Mouse (Mus musculus) MEL (cell line): ENCODE data around the gene Tmem181a. TPM values are rescaled to one million over a fixed set of nuclear protein-coding genes. Genes with fewer than 3 reads are reported as not detected.
"Not testable (repeated sequence)": the region's sequence is repeated elsewhere in the genome, so short reads cannot be mapped to it uniquely, and the experiment has no call there.

Experiments used
- DNase-seq: peaks from one replicate; pipeline ENCODE4 v3.0.0; 2011; ENCODE audit warnings: low read depth, low spot score
- H3K27ac ChIP-seq: 2 replicates; pipeline ENCODE4 v1.5.1; 2012; ENCODE audit warnings: low read depth, mild to moderate bottlenecking, control low read depth, low read length, moderate library complexity; ENCODE audit not compliant: control insufficient read depth
- H3K27me3 ChIP-seq, 2 experiments: fragments of 150-350 bp in 1 of 2; sonication (generic) in 1 of 2; 2 replicates each; pipeline ENCODE4 v1.6.1; 2012; ENCODE audit warnings: low read length in 2 of 2, mild to moderate bottlenecking in 2 of 2, improper control_type of control experiment in 1 of 2, moderate library complexity in 1 of 2; ENCODE audit not compliant: insufficient read depth in 2 of 2, control insufficient read depth in 1 of 2
- H3K36me3 ChIP-seq, 2 experiments: 2 replicates each; pipeline ENCODE4 v1.6.1; 2012 to 2014; ENCODE audit warnings: low read length in 2 of 2, improper control_type of control experiment in 1 of 2, inconsistent platforms in 1 of 2, mild to moderate bottlenecking in 1 of 2; ENCODE audit not compliant: insufficient read depth in 2 of 2, control insufficient read depth in 1 of 2
- H3K4me1 ChIP-seq, 2 experiments: fragments of 150-350 bp in 1 of 2; sonication (generic) in 1 of 2; 2 replicates each; pipeline ENCODE4 v1.6.1; 2012; ENCODE audit warnings: low read length in 2 of 2, improper control_type of control experiment in 1 of 2, mild to moderate bottlenecking in 1 of 2; ENCODE audit not compliant: insufficient read depth in 2 of 2, control insufficient read depth in 1 of 2
- H3K4me3 ChIP-seq, 2 experiments: fragments of 150-350 bp in 1 of 2; sonication (generic) in 1 of 2; 2 replicates each; pipeline ENCODE4 v1.5.1; 2012; ENCODE audit warnings: low read depth in 2 of 2, low read length in 2 of 2, mild to moderate bottlenecking in 2 of 2, moderate library complexity in 2 of 2, control low read depth in 1 of 2, improper control_type of control experiment in 1 of 2; ENCODE audit not compliant: control insufficient read depth in 1 of 2, insufficient read depth in 1 of 2
- H3K79me2 ChIP-seq: 2 replicates; pipeline ENCODE4 v1.6.1; 2012; ENCODE audit warnings: mild to moderate bottlenecking, low read length, moderate library complexity; ENCODE audit not compliant: control insufficient read depth, poor library complexity, insufficient read depth
- H3K9ac ChIP-seq: 2 replicates; pipeline ENCODE4 v1.6.1; 2012; ENCODE audit warnings: low read depth, mild to moderate bottlenecking, control low read depth, low read length, moderate library complexity; ENCODE audit not compliant: control insufficient read depth, poor library complexity, severe bottlenecking
- H3K9me3 ChIP-seq: fragments of 150-350 bp; sonication (generic); replicated peaks from 2 replicates; pipeline ENCODE4 v1.6.1; 2012; ENCODE audit warnings: mild to moderate bottlenecking, low read length, improper control_type of control experiment, moderate library complexity; ENCODE audit not compliant: insufficient read depth
- CTCF ChIP-seq, 3 experiments: IDR thresholded peaks in 2 of 3; conservative IDR thresholded peaks in 1 of 3; 2 replicates each; pipeline ENCODE4 v1.5.1; 2011 to 2012; ENCODE audit warnings: low read length in 3 of 3, low read depth in 2 of 3, mild to moderate bottlenecking in 2 of 3, improper control_type of control experiment in 1 of 3, inconsistent platforms in 1 of 3, mixed read lengths in 1 of 3, moderate library complexity in 1 of 3; ENCODE audit not compliant: control insufficient read depth in 1 of 3, insufficient read depth in 1 of 3, poor library complexity in 1 of 3, severe bottlenecking in 1 of 3
- ELF1 ChIP-seq: IDR thresholded peaks from 2 replicates; pipeline ENCODE4 v1.6.1; 2014; ENCODE audit warnings: low read depth, mild to moderate bottlenecking, inconsistent platforms, low read length, improper control_type of control experiment, moderate library complexity
- EP300 ChIP-seq, 2 experiments: IDR thresholded peaks; 2 replicates each; pipeline ENCODE4 v1.6.1; 2011; ENCODE audit warnings: improper control_type of control experiment in 2 of 2, low read length in 2 of 2, low read depth in 1 of 2, mild to moderate bottlenecking in 1 of 2
- GATA1 ChIP-seq: IDR thresholded peaks from 2 replicates; pipeline ENCODE4 v1.6.1; 2011; ENCODE audit warnings: low read depth, low read length, improper control_type of control experiment
- HCFC1 ChIP-seq: IDR thresholded peaks from 2 replicates; pipeline ENCODE4 v1.6.1; 2012; ENCODE audit warnings: low read depth, mild to moderate bottlenecking, inconsistent platforms, low read length, improper control_type of control experiment, moderate library complexity
- MEF2A ChIP-seq: IDR thresholded peaks from 2 replicates; pipeline ENCODE4 v1.6.1; 2014; ENCODE audit warnings: low read depth, mild to moderate bottlenecking, inconsistent platforms, low read length, improper control_type of control experiment; ENCODE audit not compliant: poor library complexity, insufficient replicate concordance, severe bottlenecking; ENCODE audit errors: extremely low read depth
- MXI1 ChIP-seq: IDR thresholded peaks from 2 replicates; pipeline ENCODE4 v1.6.1; 2011; ENCODE audit warnings: mild to moderate bottlenecking, low read depth, low read length, improper control_type of control experiment
- MYC ChIP-seq: IDR thresholded peaks from 2 replicates; pipeline ENCODE4 v1.6.1; 2011; ENCODE audit warnings: low read depth, mild to moderate bottlenecking, low read length, improper control_type of control experiment, moderate library complexity
- NELFE ChIP-seq: IDR thresholded peaks from 2 replicates; pipeline ENCODE4 v1.6.1; 2011; ENCODE audit warnings: low read depth, low read length, improper control_type of control experiment
- POLR2A ChIP-seq, 2 experiments: IDR thresholded peaks; 2 replicates each; pipeline ENCODE4 v1.6.1; 2011 to 2012; ENCODE audit warnings: low read length in 2 of 2, mild to moderate bottlenecking in 2 of 2, control low read depth in 1 of 2, improper control_type of control experiment in 1 of 2, low read depth in 1 of 2, moderate library complexity in 1 of 2; ENCODE audit not compliant: control insufficient read depth in 1 of 2, insufficient read depth in 1 of 2, poor library complexity in 1 of 2
- POLR2AphosphoS2 ChIP-seq: IDR thresholded peaks from 2 replicates; pipeline ENCODE4 v1.6.1; 2011; ENCODE audit warnings: low read length, improper control_type of control experiment
- RAD21 ChIP-seq: IDR thresholded peaks from 2 replicates; pipeline ENCODE4 v1.6.1; 2011; ENCODE audit warnings: mild to moderate bottlenecking, low read depth, low read length, improper control_type of control experiment
- SIN3A ChIP-seq: IDR thresholded peaks from 2 replicates; pipeline ENCODE4 v1.6.1; 2012; ENCODE audit warnings: low read length, improper control_type of control experiment, inconsistent platforms
- TBP ChIP-seq: IDR thresholded peaks from 2 replicates; pipeline ENCODE4 v1.8.0; 2011; ENCODE audit warnings: low read depth, low read length, improper control_type of control experiment
- USF2 ChIP-seq, 2 experiments: IDR thresholded peaks; 2 replicates each; pipeline ENCODE4 v1.6.1; 2011 to 2012; ENCODE audit warnings: improper control_type of control experiment in 2 of 2, low read length in 2 of 2, borderline replicate concordance in 1 of 2, inconsistent platforms in 1 of 2, low read depth in 1 of 2, mild to moderate bottlenecking in 1 of 2; ENCODE audit not compliant: insufficient read depth in 1 of 2
- polyA plus RNA-seq, 2 experiments: library from polyadenylated mRNA; stranded (reverse) in 1 of 2; unstranded in 1 of 2; fragments of >175 nt in 1 of 2; fragments of >200 nt in 1 of 2; gene quantifications; 2 replicates each; pipeline versions ENCODE4 v1.2.1 to v1.2.4; 2012; ENCODE audit warnings: low replicate concordance in 2 of 2, low read depth in 1 of 2; ENCODE audit not compliant: insufficient read length in 2 of 2, insufficient read depth in 1 of 2, missing spikeins in 1 of 2
- total RNA-seq: library from RNA; depleted of rRNA; stranded (reverse); fragments of 300-350 nt; gene quantifications from 2 replicates; pipeline ENCODE4 v1.2.3, GENCODE M21; 2012; rRNA removed

The Tmem181a gene
- 6.0 and 6.5 TPM in 2 replicates for total RNA-seq
- polyA plus RNA-seq = 10 to 100 TPM; 10.8 to 25.5 TPM

GRCm38 (mm10) chr17:6256400-6257069 is at the start of gene Tmem181a:
Gene Tmem181a, plus strand, starts transcription at chr17:6256860.
- H3K27me3 ChIP-seq, DNase-seq, H3K4me1 ChIP-seq, H3K9ac ChIP-seq, H3K9me3 ChIP-seq, H3K36me3 ChIP-seq, H3K4me3 ChIP-seq, H3K79me2 ChIP-seq, H3K27ac ChIP-seq: not testable (repeated sequence)

- Histone ChIP-seq H3K27ac (no peak overlapping the region), H3K4me3 (no peak overlapping the region), H3K9ac (no peak overlapping the region), H3K9me3 (no peaks in the 10 kb centered on the region), H3K4me1 (no peaks in the 10 kb centered on the region; a peak in 1 of 4 replicates), H3K79me2 (no peaks in the 10 kb centered on the region), H3K36me3 (no peaks in the 10 kb centered on the region), H3K27me3 (no peaks in the 10 kb centered on the region)
- no peak for TF ChIP-seq POLR2AphosphoS2
- no peak for TF ChIP-seq USF2 (IDR thresholded peaks at IDR 0.05; ENCODE audit: borderline replicate concordance in 1 of 2, insufficient read depth in 1 of 2, low read depth in 1 of 2, low read length in 2 of 2)
- TF ChIP-seq EP300 (IDR thresholded peaks at IDR 0.05; ENCODE audit: low read depth in 1 of 2, low read length in 2 of 2) = no peak
- no peak for TF ChIP-seq ELF1
- no peak for TF ChIP-seq NELFE
- no peak for TF ChIP-seq GATA1
- TF ChIP-seq RAD21 = no peak
- TF ChIP-seq CTCF (IDR thresholded peaks at IDR 0.05 in 2 of 3, conservative IDR thresholded peaks at IDR 0.05 in 1 of 3; ENCODE audit: control insufficient read depth in 1 of 3, insufficient read depth in 1 of 3, low read depth in 2 of 3, low read length in 3 of 3, poor library complexity in 1 of 3, severe bottlenecking in 1 of 3) = no peak
- no peak for TF ChIP-seq MYC
- TF ChIP-seq HCFC1 = no peak
- no peak for TF ChIP-seq TBP
- TF ChIP-seq SIN3A = no peak
- TF ChIP-seq POLR2A (IDR thresholded peaks at IDR 0.05; ENCODE audit: control insufficient read depth in 1 of 2, insufficient read depth in 1 of 2, low read depth in 1 of 2, low read length in 2 of 2, poor library complexity in 1 of 2) = no peak
- no peak for TF ChIP-seq MEF2A
- TF ChIP-seq MXI1 = no peak
- no peak for DNase-seq
Observed at GRCm38 (mm10) chr17:6211721-6212120, 44.9 kb upstream of the Tmem181a start.
